Mouse (Mus musculus): ENCODE measurements around the gene Cracr2b.

DNA sequence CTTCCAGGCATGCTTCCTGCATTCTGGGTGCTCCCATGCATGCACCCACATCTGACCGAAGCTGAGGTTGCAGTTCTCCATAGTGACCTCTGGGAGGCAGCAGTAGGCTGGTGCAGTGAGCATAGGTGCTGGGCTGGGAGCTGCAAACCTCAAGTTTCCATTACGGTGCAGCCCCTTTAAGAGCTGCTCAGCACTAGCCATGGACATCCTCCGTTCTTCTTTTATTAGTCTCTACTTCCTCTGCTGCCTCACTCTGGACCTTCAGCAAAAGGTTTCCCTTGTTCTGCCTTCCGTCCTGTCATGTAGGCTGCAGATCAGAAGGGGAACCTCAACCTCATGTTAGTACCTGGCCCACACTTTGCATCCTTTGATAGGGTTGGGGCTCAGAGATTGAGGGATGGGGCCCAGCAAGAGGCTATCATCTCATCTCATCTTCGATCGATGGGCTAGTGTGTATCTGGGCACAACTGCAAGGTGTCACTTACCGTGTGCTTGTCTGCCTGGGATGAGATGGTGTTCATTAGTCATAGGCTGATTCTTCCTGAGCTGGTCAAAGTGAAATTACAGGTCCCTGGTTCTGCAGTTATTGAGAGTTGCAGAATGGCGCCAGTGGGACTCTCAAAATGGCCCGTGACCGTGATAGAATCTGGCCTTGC, 20.1 kb downstream of the Cracr2b start:
- TF ChIP-seq POLR2A (IDR thresholded peaks at IDR 0.05; ENCODE audit: borderline replicate concordance, extremely low read depth, insufficient read depth, insufficient read length, poor library complexity, severe bottlenecking), result no peak
- peak; percentile 94 for TF ChIP-seq CTCF (IDR thresholded peaks at IDR 0.05; ENCODE audit: borderline replicate concordance, extremely low read depth, insufficient read depth, insufficient read length)

All from brain, embryonic 14.5 days (tissue).